Mouse (Mus musculus) monocyte, adult 2 months (primary cell): ENCODE results near the gene Ctns.

Experiments
- DNase-seq, 2 experiments: peaks; one replicate each; pipeline ENCODE4 v3.0.0; 2022; ENCODE audit warnings: low spot score in 2 of 2, low read depth in 1 of 2

The Ctns gene

GRCm38 (mm10) chr11:73198603-73199229 is at the start of gene Ctns:
Ctns (minus strand) TSS chr11:73199042.
- peak in 1 of 2 experiments; percentile 57 for DNase-seq

GRCm38 (mm10) chr11:73242777-73243176 is 43.9 kb upstream of the Ctns start:
- no peak for DNase-seq

GRCm38 (mm10) chr11:73242199-73242598 is 43.4 kb upstream of the Ctns start:
- DNase-seq = no peak

DNA sequence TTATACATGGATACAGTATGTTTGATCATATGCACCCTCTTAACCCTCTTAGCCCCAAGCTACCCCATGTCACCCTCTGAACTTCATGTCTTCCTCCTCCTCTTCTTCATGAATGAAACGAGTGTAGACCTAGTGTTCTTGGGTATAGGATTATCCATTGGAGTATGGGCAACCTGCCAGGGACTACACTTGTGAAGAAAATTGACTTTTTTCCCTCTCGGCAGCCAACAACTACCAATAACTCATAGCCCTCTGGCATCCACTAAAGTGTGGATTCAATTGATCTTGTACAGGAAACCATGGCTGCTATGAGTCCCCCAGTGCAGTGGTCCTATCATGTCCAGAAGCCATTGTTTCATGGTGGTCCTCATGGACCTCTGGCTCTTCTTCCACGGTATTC is 37.9 kb upstream of the Ctns start:
- DNase-seq = no peak

DNA sequence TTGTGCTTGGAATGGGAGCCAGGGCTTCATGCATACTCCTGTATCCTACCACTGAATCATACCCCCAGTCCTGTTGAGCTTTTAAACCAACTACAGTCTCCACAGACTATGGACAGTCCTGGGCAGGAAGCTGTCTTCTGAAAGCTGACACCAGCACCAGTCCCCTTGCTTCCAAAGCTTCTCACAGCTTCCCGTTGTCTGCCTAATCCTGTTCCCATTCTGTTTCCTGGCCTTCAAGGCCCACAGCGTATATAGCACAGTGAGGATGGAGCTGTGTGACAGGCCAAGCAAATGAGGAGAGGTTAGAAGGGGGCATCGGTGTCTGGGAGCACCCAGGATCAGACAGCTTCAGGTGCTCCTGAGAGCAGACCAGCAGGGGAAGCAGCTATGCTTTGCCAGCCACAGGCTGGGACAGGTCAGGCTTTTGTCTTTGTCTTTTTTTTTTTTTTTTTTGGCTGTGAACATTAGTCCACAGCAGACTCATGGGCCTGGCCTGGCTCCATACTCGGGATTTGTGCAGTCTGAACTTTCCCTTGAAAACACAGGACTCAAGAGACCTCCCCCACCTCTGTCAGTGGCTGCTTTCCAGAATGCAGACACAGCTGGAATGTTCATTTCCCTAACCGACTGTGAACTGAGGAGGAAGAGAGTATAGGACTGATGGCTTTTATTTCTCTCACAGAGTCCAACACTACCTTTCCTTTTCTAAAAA is 37.3 kb upstream of the Ctns start:
- no peak for DNase-seq

- no peak for DNase-seq
Measured at GRCm38 (mm10) chr11:73233992-73234391, 35.1 kb upstream of the Ctns start, which contains the start of gene Trpv1. Trpv1 (plus strand) TSS chr11:73234292.

DNA sequence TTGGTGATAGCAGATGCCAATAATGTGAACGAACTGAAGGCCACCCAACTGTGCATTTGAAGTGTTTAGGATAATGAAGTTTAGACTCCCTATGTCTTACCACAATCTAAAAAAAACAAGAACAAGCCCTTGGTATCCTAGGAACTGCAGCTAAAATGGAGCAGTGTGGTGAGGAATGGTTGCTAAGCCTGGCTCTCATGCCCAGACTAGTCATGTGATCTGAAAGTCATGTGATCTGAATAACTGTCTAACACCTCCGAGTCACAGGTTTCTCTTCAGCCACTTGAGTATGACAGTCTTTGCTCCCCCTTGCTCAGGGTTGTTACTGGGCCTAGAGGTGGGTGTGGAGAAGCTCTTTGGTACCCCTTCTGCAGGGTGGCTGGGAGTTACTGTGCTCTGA is 33.7 kb upstream of the Ctns start:
- DNase-seq = no peak

GRCm38 (mm10) chr11:73230081-73230480 is 31.2 kb upstream of the Ctns start:
- DNase-seq = no peak

- DNase-seq = no peak
Measured at GRCm38 (mm10) chr11:73228881-73229280, 30.0 kb upstream of the Ctns start.

- no peak for DNase-seq
Measured at GRCm38 (mm10) chr11:73225856-73226255, 27.0 kb upstream of the Ctns start.

DNA sequence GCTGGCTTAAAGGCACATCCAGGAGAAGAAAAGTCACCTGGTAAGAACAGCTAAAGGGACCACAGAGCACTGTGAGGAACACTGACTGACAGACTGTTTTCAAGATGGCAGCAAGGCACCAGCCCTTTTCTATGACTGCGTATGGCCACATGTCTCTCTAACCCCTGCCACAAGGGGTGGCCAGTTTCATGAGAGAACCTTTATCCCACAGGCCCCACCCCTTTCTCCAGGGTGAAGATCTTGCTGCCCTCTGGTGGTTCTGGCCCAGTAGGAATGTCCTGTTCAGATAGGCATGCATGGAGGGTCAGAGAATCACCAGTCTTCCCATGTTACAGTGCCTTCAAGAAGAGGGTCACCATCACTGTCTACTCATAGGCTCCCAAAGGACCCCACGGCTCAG is 25.1 kb upstream of the Ctns start:
- peak in 1 of 2 experiments; percentile 12 for DNase-seq

GRCm38 (mm10) chr11:73222846-73223245 is 24.0 kb upstream of the Ctns start:
- no peak for DNase-seq

- DNase-seq = no peak
Measured at GRCm38 (mm10) chr11:73220651-73221050, 21.8 kb upstream of the Ctns start.

DNA sequence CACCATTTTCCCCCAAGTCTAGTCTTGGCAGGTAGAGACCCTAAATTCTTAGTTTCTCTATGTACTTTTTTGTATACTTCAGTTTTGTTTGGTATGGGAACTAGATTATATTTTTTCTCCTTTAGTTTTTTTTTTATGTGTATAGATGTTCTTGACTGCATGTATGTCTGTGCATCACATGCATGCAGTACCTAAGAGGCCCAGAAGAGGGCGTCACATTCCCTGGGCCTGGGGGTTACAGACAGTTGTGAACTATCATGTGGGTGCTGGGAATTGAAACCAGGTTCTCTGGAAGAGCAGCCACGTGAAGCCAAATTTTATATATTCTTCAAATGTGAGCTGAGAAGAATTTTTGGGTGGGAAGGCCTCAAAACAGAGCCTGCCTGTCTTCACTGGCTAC is 20.8 kb upstream of the Ctns start:
- no peak for DNase-seq

DNA sequence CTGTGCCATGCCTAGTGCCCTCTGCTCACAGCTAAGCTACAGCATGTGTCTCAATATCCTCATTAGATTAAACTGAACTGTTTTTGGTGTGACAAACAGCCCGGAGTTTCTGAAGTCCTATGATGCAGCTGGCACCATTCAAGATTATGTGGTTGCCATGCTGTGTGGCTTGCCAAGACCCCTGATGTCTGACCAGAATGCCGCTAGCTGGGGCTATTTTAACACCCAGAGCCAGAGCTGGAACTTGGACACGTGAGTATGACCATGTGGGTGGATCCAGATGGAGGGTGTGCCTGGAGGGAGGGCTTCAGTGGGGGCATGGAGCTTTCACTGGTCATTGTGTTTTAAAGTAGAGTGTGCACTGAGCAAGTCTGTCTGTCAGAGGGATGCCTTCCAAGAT is 15.1 kb upstream of the Ctns start:
- DNase-seq = no peak

GRCm38 (mm10) chr11:73207621-73208020 is 8.8 kb upstream of the Ctns start:
- DNase-seq = no peak

- no peak for DNase-seq
Measured at GRCm38 (mm10) chr11:73205194-73205593, 6.4 kb upstream of the Ctns start.

DNA sequence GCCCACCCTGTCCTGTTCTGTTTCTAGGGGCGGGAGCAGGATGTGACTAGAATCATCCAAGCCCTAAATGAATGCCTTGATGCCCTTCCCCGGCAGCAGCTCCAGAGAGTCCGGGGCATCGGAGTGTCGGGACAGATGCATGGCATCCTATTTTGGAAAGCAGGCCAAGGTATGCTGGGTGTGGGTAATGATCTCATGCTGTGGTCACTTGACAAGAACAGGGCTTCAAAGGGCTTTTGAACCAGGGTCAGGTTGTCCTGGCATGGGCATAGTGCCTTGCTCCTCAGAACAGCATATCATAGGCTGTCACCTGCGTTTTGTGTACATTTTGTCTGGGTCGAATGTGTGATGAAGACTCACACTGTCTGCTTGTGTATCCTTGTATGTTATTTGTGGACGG is 5.1 kb upstream of the Ctns start:
- DNase-seq = no peak

DNA sequence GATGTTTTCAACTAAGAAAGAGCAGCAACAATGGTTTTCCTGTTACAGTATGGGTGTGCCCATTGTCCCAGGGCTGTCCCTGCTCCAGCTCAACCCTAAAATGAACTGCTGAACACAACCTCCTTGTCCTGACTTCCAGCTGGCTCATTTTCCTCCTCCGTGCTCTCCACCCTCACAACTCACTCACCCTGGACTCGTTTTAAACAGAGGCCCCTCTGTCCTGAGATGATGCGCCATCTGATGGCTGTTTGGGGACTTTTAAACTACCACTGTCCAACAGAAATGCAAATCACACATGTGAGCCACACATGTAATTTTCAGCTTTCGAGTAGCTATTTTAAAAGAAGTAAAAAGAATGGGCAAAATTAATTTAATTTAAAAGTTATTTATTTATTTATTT is 2.8 kb upstream of the Ctns start:
- DNase-seq = no peak

DNA sequence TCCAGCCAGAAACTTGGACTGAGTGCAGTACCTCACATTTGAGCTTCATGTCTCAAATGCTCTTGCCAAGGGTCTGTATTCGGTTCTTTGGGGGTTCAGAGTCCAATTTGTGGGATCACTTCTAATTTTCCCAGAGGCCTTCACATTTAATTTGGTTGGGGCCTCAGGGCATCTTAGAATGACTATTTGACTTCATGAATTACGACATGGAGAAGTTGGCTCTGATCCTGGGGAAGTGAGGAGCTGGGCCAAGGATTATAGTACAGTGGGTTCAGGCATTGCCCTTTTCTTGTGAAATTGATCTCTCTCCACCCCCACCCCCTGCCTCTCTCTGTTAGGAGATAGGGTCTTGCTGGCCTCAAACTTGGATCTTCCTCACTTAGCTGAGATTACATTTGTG is 2.2 kb upstream of the Ctns start:
- no peak for DNase-seq

- peak in 1 of 2 experiments; percentile 4 for DNase-seq
Measured at GRCm38 (mm10) chr11:73199879-73200278, 1.0 kb upstream of the Ctns start.

DNA sequence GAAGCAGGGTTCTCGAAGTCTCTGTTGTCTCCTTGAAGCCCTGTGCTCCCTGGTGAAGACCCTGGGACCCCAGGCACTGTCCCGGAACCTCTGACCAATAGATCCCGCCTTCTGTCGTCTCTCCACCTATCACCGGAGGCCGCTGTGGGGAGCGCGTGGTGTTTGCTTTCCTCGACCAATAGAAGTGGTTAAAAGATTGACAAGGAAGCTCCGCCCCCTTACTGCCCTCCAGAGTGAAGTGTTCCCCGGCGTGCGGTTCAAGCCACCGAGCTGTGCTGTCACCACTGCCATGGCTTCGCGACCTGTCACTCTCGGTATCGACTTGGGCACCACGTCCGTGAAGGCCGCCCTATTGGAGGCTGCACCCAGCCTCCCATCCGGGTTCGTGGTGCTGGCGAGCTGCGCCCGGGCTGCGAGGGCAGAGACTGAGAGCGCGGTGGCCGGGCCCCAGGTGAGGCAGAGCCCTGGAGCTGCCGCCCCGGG is 429 bp upstream of the Ctns start, which contains the start of gene Shpk:
Gene Shpk (plus strand): TSS at position 231 of the 483 bp plus-strand sequence.
- peak; percentile 86 for DNase-seq

DNA sequence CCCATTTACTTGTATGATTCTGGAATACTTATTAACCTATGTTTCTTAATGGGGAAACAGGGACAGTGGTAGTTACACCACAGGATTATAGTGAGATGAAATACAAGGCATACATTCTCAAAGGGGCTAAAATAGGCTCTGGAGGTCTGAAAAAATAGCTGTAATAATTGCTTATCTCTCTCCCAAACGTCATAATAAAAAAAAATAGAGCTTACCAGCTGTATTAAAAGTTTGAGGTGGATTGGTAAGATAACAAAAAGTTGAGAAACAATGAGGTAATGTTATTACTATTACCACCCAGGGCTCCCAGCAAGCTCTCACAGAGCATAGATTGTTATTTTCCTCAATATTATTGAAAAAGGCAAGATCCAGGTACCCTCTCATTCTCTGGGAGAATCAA is 652 bp downstream of the Ctns start:
- no peak for DNase-seq
